Mouse (Mus musculus): Measurements from ENCODE around the gene Spaca4.

DNA sequence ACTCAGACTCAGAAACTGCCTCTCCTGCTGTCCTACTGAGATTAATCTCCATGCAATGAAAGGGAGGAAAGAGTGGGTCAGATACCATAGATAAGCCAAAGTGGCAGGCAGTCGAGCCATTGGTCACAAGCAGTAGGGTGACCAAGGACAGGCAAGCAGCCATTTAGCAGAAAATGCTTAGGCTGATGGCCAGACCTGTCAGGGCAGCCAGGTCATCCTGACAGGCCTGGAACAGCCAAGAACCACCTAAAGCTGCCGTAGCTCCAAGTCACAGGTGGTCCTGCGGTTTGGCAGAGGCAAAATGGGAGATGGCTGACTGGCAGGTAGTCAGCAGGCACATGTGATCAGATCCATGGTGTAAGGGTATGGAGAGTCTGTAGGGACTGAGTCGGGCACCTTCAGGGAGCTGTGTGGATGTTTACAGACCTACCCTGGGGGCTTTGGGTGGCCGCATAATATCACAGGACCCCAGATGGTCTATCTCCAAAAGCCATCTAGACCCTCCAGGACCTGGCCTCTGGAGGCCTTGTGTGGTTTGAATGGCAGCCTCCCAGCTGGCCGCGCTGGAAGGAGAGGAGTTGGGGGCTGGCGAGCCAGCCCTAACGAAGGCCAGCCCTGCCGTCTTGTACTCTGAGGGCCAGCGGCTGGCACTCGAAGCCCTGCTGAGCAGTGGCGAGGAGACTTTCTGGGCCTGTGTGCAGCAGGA is 3.8 kb downstream of the Spaca4 start:
- TF ChIP-seq POLR2A (IDR thresholded peaks at IDR 0.05; ENCODE audit: control insufficient read depth, extremely low read depth, insufficient read depth, low read length, poor library complexity) (no peak), CTCF (IDR thresholded peaks at IDR 0.05; ENCODE audit: borderline replicate concordance, control insufficient read depth, extremely low read depth, insufficient read depth, low read length, poor library complexity) (no peak)

All from thymus, adult 2 months (tissue).